Mouse (Mus musculus): ENCODE measurements around the gene Mul1. TPM values are rescaled to one million over a fixed set of nuclear protein-coding genes. Genes with fewer than 3 reads are reported as not detected.
A peak's percentile ranks its signal among the peaks of the same experiment; 100 is the strongest.

Gene Mul1
- polyA plus RNA-seq, 1 experiment = 40.9 TPM

DNA sequence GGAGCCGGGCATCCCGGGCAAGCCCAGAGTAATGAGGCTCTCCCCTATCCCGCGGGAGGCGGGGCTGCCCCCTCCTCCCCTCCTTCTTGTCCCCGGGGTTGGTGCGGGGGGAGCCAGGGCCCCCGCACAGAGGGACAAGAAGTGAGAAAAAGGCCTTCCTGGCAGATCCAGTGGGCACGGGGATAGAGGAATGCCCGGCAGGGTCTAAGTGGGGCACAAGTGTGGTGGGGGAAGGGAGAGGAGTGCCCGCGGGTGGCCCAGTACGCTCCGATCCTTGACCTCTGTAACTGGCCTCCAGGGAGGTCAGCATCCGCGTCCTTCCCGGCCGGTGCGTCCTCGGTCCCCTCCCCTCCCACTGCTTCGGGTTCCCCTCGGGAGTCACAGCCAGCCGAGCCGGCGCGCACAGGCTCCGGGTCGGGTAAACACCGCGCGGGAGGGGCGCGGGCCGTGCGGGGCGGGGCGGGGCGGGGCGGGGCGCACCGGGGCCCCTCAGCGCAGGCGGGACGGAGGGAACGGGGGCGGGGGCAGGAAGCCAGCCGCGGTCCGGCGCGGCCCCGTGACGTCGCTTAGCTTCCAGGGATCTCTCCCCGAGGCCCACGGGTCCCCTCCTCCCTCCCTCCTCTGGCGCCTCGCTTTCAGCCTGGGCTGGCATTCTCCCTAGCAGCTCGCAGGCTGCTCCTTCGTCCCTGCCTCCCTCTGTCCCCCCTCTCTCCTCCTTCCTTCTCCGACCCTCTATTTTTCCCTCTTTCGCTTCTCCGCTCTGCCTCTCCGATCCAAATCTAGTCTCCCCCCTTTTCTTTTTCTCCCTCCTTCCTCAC, 19.5 kb downstream of the Mul1 start, which contains the start of gene Camk2n1:
TSS of gene Camk2n1 (plus strand) at position 562 of the 818 bp plus-strand sequence.
- under 1% methylated on average over 44 of the region's 64 CpGs for WGBS
- peaks cover 5% of the 10 kb centered on the region for H3K4me1 ChIP-seq (ENCODE audit: control insufficient read depth, insufficient read depth, low read length)

DNA sequence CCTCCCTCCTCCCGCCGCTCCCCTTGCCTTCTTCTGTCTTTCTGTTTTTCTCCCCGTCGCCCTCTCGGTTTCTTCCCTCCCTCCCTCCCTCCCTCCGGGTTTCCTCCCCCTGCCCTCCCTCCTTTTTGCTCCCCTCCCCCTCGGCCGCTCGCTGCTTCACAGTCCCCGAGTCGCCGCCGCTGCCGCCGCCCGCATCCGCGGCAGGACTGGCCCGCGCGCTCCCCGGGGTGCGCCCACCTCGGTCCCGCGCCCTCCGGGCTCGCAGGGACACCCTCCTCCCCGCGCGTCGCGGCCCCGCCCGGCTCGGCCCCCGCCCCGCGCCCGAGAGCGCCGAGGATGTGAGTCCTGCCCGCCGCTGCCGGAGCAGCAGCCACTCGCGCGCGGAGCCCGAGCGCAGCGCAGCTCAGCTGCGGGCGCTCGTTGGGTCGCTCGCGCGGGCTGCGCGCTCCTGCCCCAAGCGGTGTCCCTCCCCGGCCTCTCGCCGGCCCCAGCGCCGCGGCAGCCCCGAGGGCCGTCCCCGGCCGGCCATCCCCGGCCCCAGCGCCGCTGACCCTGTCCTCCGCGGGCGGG, 20.2 kb downstream of the Mul1 start:
- Histone ChIP-seq H3K4me1 (ENCODE audit: control insufficient read depth, insufficient read depth, low read length) (peaks cover 5% of the 10 kb centered on the region), H3K27me3 (ENCODE audit: control insufficient read depth, insufficient read depth, low read length) (no peaks in the 10 kb centered on the region), H3K4me3 (replicated peaks; ENCODE audit: insufficient read depth, low read depth, low read length) (peak overlapping the region; percentile 81), H3K27ac (ENCODE audit: insufficient read depth, low read length) (peak overlapping the region; percentile 94)
- WGBS = under 1% methylated on average over 77 of the region's 78 CpGs
- DNase-seq = peak; percentile 73 to 81
- TF ChIP-seq POLR2A (IDR thresholded peaks at IDR 0.05; ENCODE audit: borderline replicate concordance, insufficient read depth, low read length) (0 out of 2 replicates have a peak, but pooled peaks have one; percentile 6), CTCF (IDR thresholded peaks at IDR 0.05; ENCODE audit: borderline replicate concordance, insufficient read depth, low read depth, low read length) (no peak)

More for the DNA sequence above, 19.5 kb downstream of the Mul1 start, which contains the start of gene Camk2n1:
- peak within 1 kb of the TSS; percentile 94 for H3K27ac ChIP-seq (ENCODE audit: insufficient read depth, low read length)
- TF ChIP-seq CTCF (IDR thresholded peaks at IDR 0.05; ENCODE audit: borderline replicate concordance, insufficient read depth, low read depth, low read length) (no peak), POLR2A (IDR thresholded peaks at IDR 0.05; ENCODE audit: borderline replicate concordance, insufficient read depth, low read length) (peak; percentile 77)
- H3K27me3 ChIP-seq (ENCODE audit: control insufficient read depth, insufficient read depth, low read length) = no peaks in the 10 kb centered on the region
- H3K4me3 ChIP-seq (replicated peaks; ENCODE audit: insufficient read depth, low read depth, low read length) = peak within 1 kb of the TSS; percentile 81
- peak; percentile 89 to 90 for DNase-seq

- TF ChIP-seq POLR2A (IDR thresholded peaks at IDR 0.05; ENCODE audit: borderline replicate concordance, insufficient read depth, low read length) (peak; percentile 15; the same call in 1 of the 2 replicates), CTCF (IDR thresholded peaks at IDR 0.05; ENCODE audit: borderline replicate concordance, insufficient read depth, low read depth, low read length) (no peak)
- H3K4me1 ChIP-seq (ENCODE audit: control insufficient read depth, insufficient read depth, low read length) = peaks cover 5% of the 10 kb centered on the region
- peak overlapping the region; percentile 84 for H3K27ac ChIP-seq (ENCODE audit: insufficient read depth, low read length)
- H3K4me3 ChIP-seq (replicated peaks; ENCODE audit: insufficient read depth, low read depth, low read length) = peak overlapping the region; percentile 81
- no peaks in the 10 kb centered on the region for H3K27me3 ChIP-seq (ENCODE audit: control insufficient read depth, insufficient read depth, low read length)
- 2% methylated on average over 58 of the region's 58 CpGs for WGBS
- peak; percentile 69 to 76 for DNase-seq
Observed at GRCm38 (mm10) chr4:138455141-138455955, 20.9 kb downstream of the Mul1 start.

GRCm38 (mm10) chr4:138455956-138456341, 21.5 kb downstream of the Mul1 start:
- Histone ChIP-seq H3K4me3 (replicated peaks; ENCODE audit: insufficient read depth, low read depth, low read length) (peak overlapping the region; percentile 81), H3K27ac (ENCODE audit: insufficient read depth, low read length) (peak overlapping the region; percentile 84), H3K27me3 (ENCODE audit: control insufficient read depth, insufficient read depth, low read length) (no peaks in the 10 kb centered on the region), H3K4me1 (ENCODE audit: control insufficient read depth, insufficient read depth, low read length) (peaks cover 5% of the 10 kb centered on the region)
- peak in 1 of 2 experiments; percentile 47 for DNase-seq
- TF ChIP-seq POLR2A (IDR thresholded peaks at IDR 0.05; ENCODE audit: borderline replicate concordance, insufficient read depth, low read length) (no peak), CTCF (IDR thresholded peaks at IDR 0.05; ENCODE audit: borderline replicate concordance, insufficient read depth, low read depth, low read length) (no peak)
- 1% methylated on average over 16 of the region's 17 CpGs for WGBS

DNA sequence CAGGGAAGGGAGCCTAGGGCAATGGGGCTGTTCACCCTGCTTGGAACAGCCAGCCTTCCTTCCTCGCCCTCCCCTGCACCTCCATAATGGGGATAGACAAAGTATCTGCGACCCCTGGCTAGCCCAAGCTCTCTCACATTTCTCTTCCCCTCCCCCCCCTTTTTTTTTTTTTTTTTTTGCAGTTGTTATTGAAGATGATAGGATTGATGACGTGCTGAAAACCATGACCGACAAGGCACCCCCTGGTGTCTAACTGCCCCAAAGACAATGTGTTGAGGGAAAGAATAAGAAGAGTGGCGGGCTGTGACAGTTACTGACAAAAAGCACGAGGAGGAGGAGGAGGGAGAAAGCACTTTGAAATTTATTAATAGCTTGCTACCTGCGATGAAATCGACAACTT, 22.1 kb downstream of the Mul1 start:
- Histone ChIP-seq H3K27ac (ENCODE audit: insufficient read depth, low read length) (peak overlapping the region; percentile 84; the same call in 1 of the 2 replicates), H3K4me3 (replicated peaks; ENCODE audit: insufficient read depth, low read depth, low read length) (peak overlapping the region; percentile 81), H3K27me3 (ENCODE audit: control insufficient read depth, insufficient read depth, low read length) (no peaks in the 10 kb centered on the region), H3K4me1 (ENCODE audit: control insufficient read depth, insufficient read depth, low read length) (peaks cover 5% of the 10 kb centered on the region)
- 31% methylated on average over 8 of the region's 8 CpGs for WGBS
- DNase-seq = no peak
- TF ChIP-seq POLR2A (IDR thresholded peaks at IDR 0.05; ENCODE audit: borderline replicate concordance, insufficient read depth, low read length) = no peak

DNA sequence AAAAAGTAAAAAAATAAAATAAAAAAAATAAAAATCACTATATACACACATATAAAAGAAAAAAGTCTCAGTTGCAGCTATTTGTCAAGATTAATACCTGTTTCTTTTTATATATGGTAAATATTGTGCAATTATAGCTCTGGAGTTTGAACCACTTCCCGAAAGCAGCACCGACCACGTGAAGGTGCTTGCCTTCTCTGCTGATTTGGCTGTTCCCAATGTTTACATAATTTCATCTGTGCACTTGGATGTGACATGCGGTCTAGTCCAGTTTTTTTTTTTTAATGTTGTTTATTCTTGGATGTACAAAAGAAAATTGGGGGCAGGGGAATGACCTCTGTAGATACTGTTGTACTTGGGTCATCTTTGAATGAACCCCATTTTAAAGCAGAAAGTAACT, 22.6 kb downstream of the Mul1 start:
- TF ChIP-seq CTCF (IDR thresholded peaks at IDR 0.05; ENCODE audit: borderline replicate concordance, insufficient read depth, low read depth, low read length) = no peak
- TF ChIP-seq POLR2A (IDR thresholded peaks at IDR 0.05; ENCODE audit: borderline replicate concordance, insufficient read depth, low read length) = no peak
- H3K4me1 ChIP-seq (ENCODE audit: control insufficient read depth, insufficient read depth, low read length) = peaks cover 5% of the 10 kb centered on the region
- H3K27ac ChIP-seq (ENCODE audit: insufficient read depth, low read length) = no peak overlapping the region
- no peaks in the 10 kb centered on the region for H3K27me3 ChIP-seq (ENCODE audit: control insufficient read depth, insufficient read depth, low read length)
- 32% methylated on average over 4 of the region's 4 CpGs for WGBS
- H3K4me3 ChIP-seq (replicated peaks; ENCODE audit: insufficient read depth, low read depth, low read length) = peak overlapping the region; percentile 27
- DNase-seq = no peak

DNA sequence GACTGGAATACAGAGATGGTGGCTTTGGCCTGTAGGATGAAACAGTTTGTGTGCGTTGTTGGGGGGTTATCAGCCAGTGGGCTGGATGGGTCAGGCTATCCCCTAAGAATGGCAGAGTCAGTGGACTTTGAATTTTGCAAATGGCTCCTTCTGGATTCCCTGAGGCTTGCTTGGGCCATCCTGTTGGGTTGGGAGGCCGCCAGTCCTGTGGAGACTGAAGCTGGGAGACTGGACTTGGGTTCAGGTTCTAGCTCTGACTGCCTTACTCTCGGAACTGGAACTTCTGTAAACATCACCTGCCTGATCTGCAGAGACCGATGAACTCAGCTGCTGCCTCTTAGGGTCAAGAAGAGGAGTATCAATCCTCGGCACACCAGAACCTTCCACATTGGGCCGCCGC, 23.7 kb downstream of the Mul1 start:
- Histone ChIP-seq H3K4me3 (replicated peaks; ENCODE audit: insufficient read depth, low read depth, low read length) (no peak overlapping the region), H3K4me1 (ENCODE audit: control insufficient read depth, insufficient read depth, low read length) (peaks cover 7% of the 10 kb centered on the region), H3K27ac (ENCODE audit: insufficient read depth, low read length) (no peak overlapping the region), H3K27me3 (ENCODE audit: control insufficient read depth, insufficient read depth, low read length) (no peaks in the 10 kb centered on the region)
- no peak for TF ChIP-seq CTCF (IDR thresholded peaks at IDR 0.05; ENCODE audit: borderline replicate concordance, insufficient read depth, low read depth, low read length)
- TF ChIP-seq POLR2A (IDR thresholded peaks at IDR 0.05; ENCODE audit: borderline replicate concordance, insufficient read depth, low read length) = no peak
- peak in 1 of 2 experiments; percentile 30 for DNase-seq
- WGBS = 90% methylated on average over 7 of the region's 7 CpGs
